Mouse (Mus musculus) frontal cortex, postnatal 36 days (tissue): ENCODE measurements around the gene Gm8693.
"Not testable (repeated sequence)": the region's sequence is repeated elsewhere in the genome, so short reads cannot be mapped to it uniquely, and the experiment has no call there.

Experiments used
- DNase-seq, 2 experiments: peaks; one replicate each; pipeline ENCODE4 v3.0.0; 2022; ENCODE audit warnings: low spot score in 2 of 2

Gm8693 gene

GRCm38 (mm10) chr7:22692217-22692616, at the start of gene Gm8693:
Gene Gm8693, minus strand, starts transcription at chr7:22692317.
- not testable (repeated sequence) for DNase-seq

GRCm38 (mm10) chr7:22719610-22720009, 27.5 kb upstream of the Gm8693 start, which contains the start of gene Gm4567:
Gene Gm4567, minus strand, starts transcription at chr7:22719710.
- not testable (repeated sequence) for DNase-seq

- DNase-seq, result not testable (repeated sequence)
Observed at GRCm38 (mm10) chr7:22657718-22658117, 34.4 kb downstream of the Gm8693 start, which contains the start of gene Vmn1r155. Gene Vmn1r155, plus strand, starts transcription at chr7:22658018.
